Mouse (Mus musculus) cerebellum, adult 2 months (tissue): ENCODE data around the gene Mslnl.

Experiments
- CTCF ChIP-seq: fragments of 200-500 bp; IDR thresholded peaks from 2 replicates; pipeline ENCODE4 v1.5.1; 2011; ENCODE audit warnings: low read depth, mild to moderate bottlenecking, control low read depth, low read length, moderate library complexity, borderline replicate concordance; ENCODE audit not compliant: insufficient read depth
- POLR2A ChIP-seq: fragments of 200-500 bp; IDR thresholded peaks from 2 replicates; pipeline ENCODE4 v1.6.1; 2011; ENCODE audit warnings: low read length, control low read depth, borderline replicate concordance; ENCODE audit not compliant: insufficient read depth

GRCm38 (mm10) chr17:25738861-25739260 lies 3.0 kb downstream of the Mslnl start:
- TF ChIP-seq POLR2A (no peak), CTCF (no peak)
